8 mouse cellular contexts compared by ENCODE assay signal in genomic region chr12:99570197-99570956, GRCm38 (mm10). TPM values are rescaled to one million over a fixed set of nuclear protein-coding genes. Genes with fewer than 3 reads are reported as not detected.
DNase-seq lines count a peak whose midpoint lies in the region; ATAC-seq and TF ChIP-seq lines count a peak whose summit lies in the region.

No protein-coding gene starts in this region.

- no peak for TF ChIP-seq CTCF in cerebellum, adult 2 months (IDR thresholded peaks at IDR 0.05; ENCODE audit: borderline replicate concordance, insufficient read depth, low read depth, low read length)

- H3K27me3 ChIP-seq in intestine, embryonic 14.5 days (replicated peaks; ENCODE audit: control insufficient read depth, insufficient read depth, low read length): no peaks in the 10 kb centered on the region
- H3K27me3 ChIP-seq in intestine, embryonic 16.5 days (replicated peaks; ENCODE audit: control insufficient read depth, insufficient read depth, low read length): no peaks in the 10 kb centered on the region
- H3K27me3 ChIP-seq in cerebellum, adult 2 months (ENCODE audit: control insufficient read depth, insufficient read depth, low read length): no peaks in the 10 kb centered on the region
- H3K27me3 ChIP-seq in lung, embryonic 15.5 days: 0 out of 2 replicates have a peak, but pooled peaks cover 3% of the 10 kb centered on the region
- no peaks in the 10 kb centered on the region; the same call in 1 of the 2 replicates for H3K27me3 ChIP-seq in stomach, embryonic 16.5 days (ENCODE audit: control insufficient read depth, insufficient read depth, low read length)

- no peak for ATAC-seq in intestine, embryonic 14.5 days (replicated peaks; ENCODE audit: low FRiP score, low TSS enrichment, low read depth)
- no peak for ATAC-seq in intestine, embryonic 16.5 days
- ATAC-seq in lung, embryonic 15.5 days (ENCODE audit: borderline replicate concordance, extremely low read depth, low FRiP score, low TSS enrichment): peak; percentile 72
- ATAC-seq in stomach, embryonic 16.5 days (ENCODE audit: insufficient read depth, low FRiP score): peak; percentile 73; the same call in 1 of the 2 replicates

- H3K36me3 ChIP-seq in intestine, embryonic 14.5 days (ENCODE audit: control insufficient read depth, insufficient read depth, low read length): no peaks in the 10 kb centered on the region
- no peaks in the 10 kb centered on the region for H3K36me3 ChIP-seq in intestine, embryonic 16.5 days (ENCODE audit: control insufficient read depth, insufficient read depth, low read length)
- H3K36me3 ChIP-seq in lung, embryonic 15.5 days: no peaks in the 10 kb centered on the region
- H3K36me3 ChIP-seq in stomach, embryonic 16.5 days (ENCODE audit: control insufficient read depth, insufficient read depth, low read length): no peaks in the 10 kb centered on the region

- no peak for TF ChIP-seq POLR2A in cerebellum, adult 2 months (IDR thresholded peaks at IDR 0.05; ENCODE audit: borderline replicate concordance, insufficient read depth, low read length)

- H3K4me1 ChIP-seq in intestine, embryonic 14.5 days (replicated peaks; ENCODE audit: control insufficient read depth, insufficient read depth, low read length): no peaks in the 10 kb centered on the region
- peaks cover 3% of the 10 kb centered on the region; the same call in 1 of the 2 replicates for H3K4me1 ChIP-seq in intestine, embryonic 16.5 days (ENCODE audit: control insufficient read depth, insufficient read depth, low read length)
- H3K4me1 ChIP-seq in cerebellum, adult 2 months (ENCODE audit: control insufficient read depth, insufficient read depth, low read length): peaks cover 5% of the 10 kb centered on the region; the same call in 1 of the 2 replicates
- peaks cover 9% of the 10 kb centered on the region for H3K4me1 ChIP-seq in lung, embryonic 15.5 days
- 0 out of 2 replicates have a peak, but pooled peaks cover 5% of the 10 kb centered on the region for H3K4me1 ChIP-seq in stomach, embryonic 16.5 days (ENCODE audit: control insufficient read depth, insufficient read depth, low read length)

- no peak overlapping the region for H3K9ac ChIP-seq in intestine, embryonic 14.5 days (ENCODE audit: low read length)
- no peak overlapping the region for H3K9ac ChIP-seq in intestine, embryonic 16.5 days (ENCODE audit: low read depth, low read length)
- no peak overlapping the region for H3K9ac ChIP-seq in lung, embryonic 15.5 days
- H3K9ac ChIP-seq in stomach, embryonic 16.5 days (ENCODE audit: low read length): no peak overlapping the region

- no peak overlapping the region for H3K27ac ChIP-seq in intestine, embryonic 14.5 days (ENCODE audit: low read depth)
- no peak overlapping the region for H3K27ac ChIP-seq in intestine, embryonic 16.5 days (ENCODE audit: low read length)
- no peak overlapping the region for H3K27ac ChIP-seq in cerebellum, adult 2 months (ENCODE audit: insufficient read depth, low read length)
- H3K27ac ChIP-seq in lung, embryonic 15.5 days: no peak overlapping the region
- H3K27ac ChIP-seq in stomach, embryonic 16.5 days (ENCODE audit: low read length): no peak overlapping the region

- no peak overlapping the region for H3K4me3 ChIP-seq in intestine, embryonic 14.5 days (ENCODE audit: low read depth, low read length)
- no peak overlapping the region for H3K4me3 ChIP-seq in intestine, embryonic 16.5 days (ENCODE audit: low read length)
- peak overlapping the region; percentile 56 for H3K4me3 ChIP-seq in cerebellum, adult 2 months (replicated peaks; ENCODE audit: insufficient read depth, low read depth, low read length)
- H3K4me3 ChIP-seq in lung, embryonic 15.5 days: no peak overlapping the region
- H3K4me3 ChIP-seq in stomach, embryonic 16.5 days (replicated peaks; ENCODE audit: low read length): no peak overlapping the region

- DNase-seq in intestine, embryonic 14.5 days (ENCODE audit: low spot score): peak; percentile 65
- peak; percentile 81 to 85 for DNase-seq in cerebellum, adult 2 months
- peak; percentile 63 for DNase-seq in gastrocnemius, postnatal 25 days
- peak; percentile 58 for DNase-seq in kidney, postnatal 14 days
- no peak for DNase-seq in natural killer cell, adult 2 months (ENCODE audit: low spot score in 2 of 2)

- H3K4me2 ChIP-seq in intestine, embryonic 14.5 days (ENCODE audit: low read length): 0 out of 2 replicates have a peak overlapping the region, but pooled peaks have one; percentile 12
- no peak overlapping the region for H3K4me2 ChIP-seq in intestine, embryonic 16.5 days (ENCODE audit: low read depth, low read length)
- peak overlapping the region; percentile 35 for H3K4me2 ChIP-seq in lung, embryonic 15.5 days
- H3K4me2 ChIP-seq in stomach, embryonic 16.5 days (ENCODE audit: low read depth, low read length): peak overlapping the region; percentile 30; the same call in 1 of the 2 replicates

- H3K9me3 ChIP-seq in intestine, embryonic 14.5 days (ENCODE audit: control insufficient read depth, low read length): no peaks in the 10 kb centered on the region
- H3K9me3 ChIP-seq in intestine, embryonic 16.5 days (ENCODE audit: control insufficient read depth, low read length): no peaks in the 10 kb centered on the region
- H3K9me3 ChIP-seq in lung, embryonic 15.5 days: no peaks in the 10 kb centered on the region
- no peaks in the 10 kb centered on the region for H3K9me3 ChIP-seq in stomach, embryonic 16.5 days (replicated peaks; ENCODE audit: control insufficient read depth, low read length)

- WGBS in intestine, embryonic 14.5 days: 63% methylated on average over 25 of the region's 25 CpGs
- WGBS in intestine, embryonic 16.5 days: 58% methylated on average over 25 of the region's 25 CpGs
- WGBS in cerebellum, adult 2 months: 8% methylated on average over 25 of the region's 25 CpGs
- 56% methylated on average over 25 of the region's 25 CpGs for whole genome bisulfite sequencing in lung, embryonic 15.5 days
- WGBS in stomach, embryonic 16.5 days: 61% methylated on average over 25 of the region's 25 CpGs

RNA-seq across cellular contexts. Expression of gene Foxn3, which starts 7.0 kb away (rescaled TPM):
- 74.3 and 75.9 TPM in 2 replicates for polyA plus RNA-seq in intestine, embryonic 14.5 days (2014; fragmentation: Nextera tagmentation; extraction: Ambion mirVana)
- 43.0 and 45.2 TPM in 2 replicates for polyA plus RNA-seq in intestine, embryonic 16.5 days (2015; fragmentation: Nextera tagmentation; extraction: Ambion mirVana)
- polyA plus RNA-seq in cerebellum, adult 2 months (2012; rRNA removed): 58.2 and 61.5 TPM in 2 replicates
- 100 to 1,000 TPM; 163 to 186 TPM for total RNA-seq in gastrocnemius, postnatal 25 days (2021)
- polyA plus RNA-seq in lung, embryonic 15.5 days (2015; fragmentation: Nextera tagmentation; extraction: Ambion mirVana): 60.9 and 63.5 TPM in 2 replicates
- 51.2 and 58.3 TPM in 2 replicates for polyA plus RNA-seq in stomach, embryonic 16.5 days (2015; fragmentation: Nextera tagmentation; extraction: Ambion mirVana)

Comparison
In these comparisons a context has a peak if more than half of its experiments do, and no peak if none do; other contexts are left out.
1. ATAC-seq: peak in lung, embryonic 15.5 days (single experiment) and stomach, embryonic 16.5 days (single experiment); none in intestine, embryonic 14.5 days (single experiment) and intestine, embryonic 16.5 days (single experiment).
2. DNase-seq: peak in intestine, embryonic 14.5 days (single experiment), cerebellum, adult 2 months (2 of 2), gastrocnemius, postnatal 25 days (single experiment) and kidney, postnatal 14 days (single experiment); none in natural killer cell, adult 2 months (0 of 2).